Mouse (Mus musculus) cortical plate, adult 2 months (tissue): ENCODE measurements around the gene H2-T23.
"Not testable (repeated sequence)": the region's sequence is repeated elsewhere in the genome, so short reads cannot be mapped to it uniquely, and the experiment has no call there.

ENCODE experiments used
- CTCF ChIP-seq: fragments of 200-500 bp; IDR thresholded peaks from 2 replicates; pipeline ENCODE4 v1.5.1; 2011; ENCODE audit warnings: mild to moderate bottlenecking, control low read depth, low read length; ENCODE audit not compliant: insufficient read depth; ENCODE audit errors: extremely low read depth
- POLR2A ChIP-seq: fragments of 200-500 bp; IDR thresholded peaks from 2 replicates; pipeline ENCODE4 v1.6.1; 2011; ENCODE audit warnings: mild to moderate bottlenecking, low read length, control low read depth; ENCODE audit not compliant: insufficient read depth; ENCODE audit errors: extremely low read depth

- not testable (repeated sequence) for TF ChIP-seq CTCF, POLR2A
These were observed 25.3 kb upstream of the H2-T23 start for GRCm38 (mm10) chr17:36057927-36058326.
